Mouse (Mus musculus): ENCODE results near the gene Ralgapa2.

GRCm38 (mm10) chr2:146469707-146470420 is 42.3 kb downstream of the Ralgapa2 start:
- TF ChIP-seq CTCF (IDR thresholded peaks at IDR 0.05; ENCODE audit: borderline replicate concordance, control insufficient read depth, extremely low read depth, insufficient read depth, low read length, poor library complexity) (no peak), POLR2A (IDR thresholded peaks at IDR 0.05; ENCODE audit: control insufficient read depth, extremely low read depth, insufficient read depth, low read length, poor library complexity) (no peak)
